Comparison of ENCODE assay signal across 8 mouse cellular contexts in genomic region chr13:68581747-68582516, GRCm38 (mm10). TPM values are rescaled to one million over a fixed set of nuclear protein-coding genes. Genes with fewer than 3 reads are reported as not detected.
A peak's percentile ranks its signal among the peaks of the same experiment; 100 is the strongest.
DNase-seq lines count a peak whose midpoint lies in the region; ATAC-seq lines count a peak whose summit lies in the region.

Gene Mtrr, minus strand, starts transcription at chr13:68582149.
Gene Fastkd3, plus strand, starts transcription at chr13:68582234.

- H3K4me2 ChIP-seq in intestine, embryonic 14.5 days (ENCODE audit: low read length), result peak within 1 kb of the TSS; percentile 77

- H3K9ac ChIP-seq in intestine, embryonic 14.5 days (ENCODE audit: low read length), result peak within 1 kb of the TSS; percentile 74

- H3K9me3 ChIP-seq in intestine, embryonic 14.5 days (ENCODE audit: control insufficient read depth, low read length), result no peaks in the 10 kb centered on the region

- peaks cover 56% of the 10 kb centered on the region for H3K36me3 ChIP-seq in intestine, embryonic 14.5 days (ENCODE audit: control insufficient read depth, insufficient read depth, low read length)

- peaks cover 8% of the 10 kb centered on the region for H3K4me1 ChIP-seq in intestine, embryonic 14.5 days (replicated peaks; ENCODE audit: control insufficient read depth, insufficient read depth, low read length)

- peak within 1 kb of the TSS; percentile 66 for H3K4me3 ChIP-seq in intestine, embryonic 14.5 days (ENCODE audit: low read depth, low read length)

- intact Hi-C loops in left cerebral cortex, postnatal 14 days (cut with DNase I), result no loop called here

- peak within 1 kb of the TSS; percentile 77 for H3K27ac ChIP-seq in intestine, embryonic 14.5 days (ENCODE audit: low read depth)

- WGBS in intestine, embryonic 14.5 days, result under 1% methylated on average over 81 of the region's 81 CpGs

- peak; percentile 97 to 98 for DNase-seq in adrenal gland, adult 18-20 months (ENCODE audit: low spot score in 2 of 2)
- peak; percentile 98 for DNase-seq in embryo, embryonic 11 days
- DNase-seq in gastrocnemius, postnatal 25 days, result peak; percentile 96
- DNase-seq in intestine, embryonic 14.5 days (ENCODE audit: low spot score), result peak; percentile 98
- DNase-seq in left cerebral cortex, postnatal 14 days (ENCODE audit: low spot score in 2 of 2), result peak; percentile 98 to 99
- peak; percentile 98 for DNase-seq in mesoderm, embryonic 11.5 days (ENCODE audit: low read depth, low spot score)
- DNase-seq in right cerebral cortex, postnatal 36 days (ENCODE audit: low spot score in 2 of 2), result peak; percentile 97
- peak; percentile 97 for DNase-seq in yolk sac, embryonic 10.5 days (ENCODE audit: low spot score)

- peak; percentile 100 for ATAC-seq in intestine, embryonic 14.5 days (replicated peaks; ENCODE audit: low FRiP score, low TSS enrichment, low read depth)

- no peaks in the 10 kb centered on the region for H3K27me3 ChIP-seq in intestine, embryonic 14.5 days (replicated peaks; ENCODE audit: control insufficient read depth, insufficient read depth, low read length)

RNA-seq across cellular contexts. Expression of gene Mtrr, which starts in this region (rescaled TPM):
- 10 to 100 TPM; 14.8 to 15.5 TPM for total RNA-seq in adrenal gland, adult 18-20 months (2021)
- 10 to 100 TPM; 18.1 to 19.7 TPM for total RNA-seq in gastrocnemius, postnatal 25 days (2021)
- polyA plus RNA-seq in intestine, embryonic 14.5 days (2014; fragmentation: Nextera tagmentation; extraction: Ambion mirVana), result 19.1 and 19.2 TPM in 2 replicates
- 10 to 100 TPM; 10.3 to 16.5 TPM for total RNA-seq in left cerebral cortex, postnatal 14 days (2021)

RNA-seq across cellular contexts. Expression of gene Fastkd3, which starts in this region (rescaled TPM):
- total RNA-seq in adrenal gland, adult 18-20 months (2021), result 10 to 100 TPM; 13.3 to 14.9 TPM
- 1 to 10 TPM; 8.9 to 9.3 TPM for total RNA-seq in gastrocnemius, postnatal 25 days (2021)
- polyA plus RNA-seq in intestine, embryonic 14.5 days (2014; fragmentation: Nextera tagmentation; extraction: Ambion mirVana), result 34.8 and 37.3 TPM in 2 replicates
- total RNA-seq in left cerebral cortex, postnatal 14 days (2021), result 10 to 100 TPM; 13.1 to 15.4 TPM

Comparison
In these comparisons a context has a peak if more than half of its experiments do, and no peak if none do; other contexts are left out.
1. Peak in every context shown above with its lines: DNase-seq, ATAC-seq, H3K4me3 ChIP-seq and H3K27ac ChIP-seq.